Comparison of ENCODE assay signal across 8 mouse cellular contexts in genomic region chr2:21280794-21281420, GRCm38 (mm10).
A peak's percentile ranks its signal among the peaks of the same experiment; 100 is the strongest.
DNase-seq lines count a peak whose midpoint lies in the region; ATAC-seq and TF ChIP-seq lines count a peak whose summit lies in the region.

No protein-coding gene starts in this region.

- TF ChIP-seq CTCF in heart, postnatal 0 days (IDR thresholded peaks at IDR 0.05; ENCODE audit: low read depth): peak; percentile 87
- TF ChIP-seq CTCF in liver, embryonic 14.5 days (IDR thresholded peaks at IDR 0.05; ENCODE audit: low read depth): peak; percentile 93

- H3K27ac ChIP-seq in heart, postnatal 0 days (ENCODE audit: low read depth): no peak overlapping the region
- H3K27ac ChIP-seq in liver, embryonic 14.5 days: no peak overlapping the region
- H3K27ac ChIP-seq in neural tube, embryonic 14.5 days (ENCODE audit: low read depth, low read length): no peak overlapping the region

- peak; percentile 33 to 41 for DNase-seq in CD8-positive naive resting alpha-beta T cell, adult 2 months (ENCODE audit: low read depth in 2 of 2, low spot score in 2 of 2)
- peak; percentile 97 for DNase-seq in brain, adult 2 months (ENCODE audit: low read depth, low spot score)
- DNase-seq in heart, postnatal 0 days (ENCODE audit: low spot score): peak; percentile 28
- peak; percentile 75 to 86 for DNase-seq in kidney, postnatal 25 days
- peak in 2 of 3 experiments; percentile 2 to 6 for DNase-seq in liver, embryonic 14.5 days (ENCODE audit: low read depth in 3 of 3, low spot score in 3 of 3)
- DNase-seq in testis, postnatal 10 days (ENCODE audit: low spot score): peak; percentile 89

- no peaks in the 10 kb centered on the region for H3K27me3 ChIP-seq in heart, postnatal 0 days (ENCODE audit: control insufficient read depth, insufficient read depth, low read length)
- H3K27me3 ChIP-seq in liver, embryonic 14.5 days (ENCODE audit: control insufficient read depth, insufficient read depth, low read length): no peaks in the 10 kb centered on the region
- H3K27me3 ChIP-seq in neural tube, embryonic 14.5 days (ENCODE audit: control insufficient read depth, insufficient read depth, low read length): no peaks in the 10 kb centered on the region

- no peak overlapping the region for H3K4me3 ChIP-seq in heart, postnatal 0 days (ENCODE audit: low read depth, low read length)
- no peak overlapping the region for H3K4me3 ChIP-seq in liver, embryonic 14.5 days (ENCODE audit: insufficient read depth in 1 of 2, low read depth in 2 of 2, low read length in 2 of 2)
- no peak overlapping the region for H3K4me3 ChIP-seq in neural tube, embryonic 14.5 days (ENCODE audit: low read depth, low read length)

- H3K36me3 ChIP-seq in heart, postnatal 0 days (replicated peaks; ENCODE audit: control insufficient read depth, insufficient read depth, low read length): no peaks in the 10 kb centered on the region
- no peaks in the 10 kb centered on the region for H3K36me3 ChIP-seq in liver, embryonic 14.5 days (replicated peaks; ENCODE audit: control insufficient read depth, insufficient read depth, low read depth)
- H3K36me3 ChIP-seq in neural tube, embryonic 14.5 days (ENCODE audit: control insufficient read depth, insufficient read depth, low read length): no peaks in the 10 kb centered on the region

- peak; percentile 63; the same call in 1 of the 2 replicates for ATAC-seq in erythroid progenitor cell, adult 5-6 weeks (replicated peaks; ENCODE audit: low FRiP score, poor library complexity, severe bottlenecking)
- ATAC-seq in heart, postnatal 0 days (ENCODE audit: insufficient read depth, low read depth): peak; percentile 79
- ATAC-seq in liver, embryonic 14.5 days (ENCODE audit: insufficient read depth): no peak
- peak; percentile 89 for ATAC-seq in neural tube, embryonic 14.5 days (ENCODE audit: low read depth)

- no peaks in the 10 kb centered on the region for H3K4me1 ChIP-seq in heart, postnatal 0 days (ENCODE audit: control insufficient read depth, insufficient read depth)
- H3K4me1 ChIP-seq in liver, embryonic 14.5 days (replicated peaks; ENCODE audit: control insufficient read depth in 2 of 2, insufficient read depth in 2 of 2, low read length in 1 of 2): no peaks in the 10 kb centered on the region
- no peaks in the 10 kb centered on the region for H3K4me1 ChIP-seq in neural tube, embryonic 14.5 days (ENCODE audit: control insufficient read depth, insufficient read depth, low read length)

- 32% methylated on average over 9 of the region's 9 CpGs for WGBS in heart, postnatal 0 days
- 31% methylated on average over 9 of the region's 9 CpGs for whole genome bisulfite sequencing in liver, embryonic 14.5 days (ENCODE audit: insufficient replicate concordance)
- 27% methylated on average over 9 of the region's 9 CpGs for WGBS in neural tube, embryonic 14.5 days

- H3K9me3 ChIP-seq in heart, postnatal 0 days (replicated peaks; ENCODE audit: control insufficient read depth, low read length): no peaks in the 10 kb centered on the region
- H3K9me3 ChIP-seq in liver, embryonic 14.5 days (ENCODE audit: control insufficient read depth, low read length): no peaks in the 10 kb centered on the region
- no peaks in the 10 kb centered on the region for H3K9me3 ChIP-seq in neural tube, embryonic 14.5 days (ENCODE audit: control insufficient read depth, low read length)

- no peak overlapping the region for H3K9ac ChIP-seq in heart, postnatal 0 days (replicated peaks; ENCODE audit: low read depth, low read length)
- no peak overlapping the region for H3K9ac ChIP-seq in liver, embryonic 14.5 days (replicated peaks)
- H3K9ac ChIP-seq in neural tube, embryonic 14.5 days (replicated peaks; ENCODE audit: low read depth, low read length): no peak overlapping the region

- no peak overlapping the region for H3K4me2 ChIP-seq in heart, postnatal 0 days (ENCODE audit: low read depth, low read length)
- no peak overlapping the region for H3K4me2 ChIP-seq in liver, embryonic 14.5 days (ENCODE audit: low read depth)
- no peak overlapping the region for H3K4me2 ChIP-seq in neural tube, embryonic 14.5 days (ENCODE audit: low read depth, low read length)

- TF ChIP-seq EP300 in heart, postnatal 0 days (IDR thresholded peaks at IDR 0.05; ENCODE audit: low read depth): no peak
- no peak for TF ChIP-seq EP300 in liver, embryonic 14.5 days (IDR thresholded peaks at IDR 0.05; ENCODE audit: low read depth)

Comparison
In these comparisons a context has a peak if more than half of its experiments do, and no peak if none do; other contexts are left out.
1. DNase-seq: peak in every context shown above with its lines; median percentile 97 in brain, adult 2 months; 89 in testis, postnatal 10 days; 80 in kidney, postnatal 25 days; 37 in CD8-positive naive resting alpha-beta T cell, adult 2 months; 28 in heart, postnatal 0 days; 4 in liver, embryonic 14.5 days.